Mouse (Mus musculus) lung, embryonic 15.5 days (tissue): ENCODE measurements around the gene Cbwd1. TPM values are rescaled to one million over a fixed set of nuclear protein-coding genes. Genes with fewer than 3 reads are reported as not detected.

Experiments
- ATAC-seq: fragments of 200-750 bp; cut with Nextera tagmentation; 2 replicates; pipeline ENCODE4 v1.8.0; 2017; ENCODE audit warnings: moderate number of reproducible peaks, borderline replicate concordance; ENCODE audit not compliant: low FRiP score, low TSS enrichment; ENCODE audit errors: extremely low read depth
- H3K27ac ChIP-seq: fragments of 300-500 bp; sonication (generic); 2 replicates; pipeline ENCODE4 v1.5.1; 2015; ENCODE audit warnings: moderate library complexity, mild to moderate bottlenecking, inconsistent platforms
- H3K27me3 ChIP-seq: fragments of 300-500 bp; sonication (generic); 2 replicates; pipeline ENCODE4 v1.6.1; 2015; ENCODE audit warnings: inconsistent platforms
- H3K36me3 ChIP-seq: fragments of 300-500 bp; sonication (generic); 2 replicates; pipeline ENCODE4 v1.6.1; 2015; ENCODE audit warnings: inconsistent platforms
- H3K4me1 ChIP-seq: fragments of 300-500 bp; sonication (generic); 2 replicates; pipeline ENCODE4 v1.6.1; 2015; ENCODE audit warnings: inconsistent platforms
- H3K4me2 ChIP-seq: fragments of 300-500 bp; sonication (generic); 2 replicates; pipeline ENCODE4 v1.6.1; 2015; ENCODE audit warnings: inconsistent platforms, mild to moderate bottlenecking, moderate library complexity
- H3K4me3 ChIP-seq: fragments of 300-500 bp; sonication (generic); 2 replicates; pipeline ENCODE4 v1.5.1; 2015; ENCODE audit warnings: mild to moderate bottlenecking, inconsistent platforms
- H3K9ac ChIP-seq: fragments of 300-500 bp; sonication (generic); 2 replicates; pipeline ENCODE4 v1.6.1; 2015; ENCODE audit warnings: inconsistent platforms
- H3K9me3 ChIP-seq: fragments of 300-500 bp; sonication (generic); 2 replicates; pipeline ENCODE4 v1.6.1; 2016; ENCODE audit warnings: inconsistent platforms
- WGBS: fragments of 180-500 bp; shearing (Covaris S2); methylation state at CpG from one replicate; pipeline ENCODE4 v1.1.7; 2015; 5-methylcytosine and 5-hydroxymethylcytosine counted together
- polyA plus RNA-seq: library from polyadenylated mRNA; unstranded; fragments of >200 nt; fragmentation: Nextera tagmentation; extraction: Ambion mirVana; gene quantifications from 2 replicates; pipeline ENCODE4 v1.2.1, GENCODE M21; 2015

Gene Cbwd1
- polyA plus RNA-seq: 18.8 and 18.9 TPM in 2 replicates

DNA sequence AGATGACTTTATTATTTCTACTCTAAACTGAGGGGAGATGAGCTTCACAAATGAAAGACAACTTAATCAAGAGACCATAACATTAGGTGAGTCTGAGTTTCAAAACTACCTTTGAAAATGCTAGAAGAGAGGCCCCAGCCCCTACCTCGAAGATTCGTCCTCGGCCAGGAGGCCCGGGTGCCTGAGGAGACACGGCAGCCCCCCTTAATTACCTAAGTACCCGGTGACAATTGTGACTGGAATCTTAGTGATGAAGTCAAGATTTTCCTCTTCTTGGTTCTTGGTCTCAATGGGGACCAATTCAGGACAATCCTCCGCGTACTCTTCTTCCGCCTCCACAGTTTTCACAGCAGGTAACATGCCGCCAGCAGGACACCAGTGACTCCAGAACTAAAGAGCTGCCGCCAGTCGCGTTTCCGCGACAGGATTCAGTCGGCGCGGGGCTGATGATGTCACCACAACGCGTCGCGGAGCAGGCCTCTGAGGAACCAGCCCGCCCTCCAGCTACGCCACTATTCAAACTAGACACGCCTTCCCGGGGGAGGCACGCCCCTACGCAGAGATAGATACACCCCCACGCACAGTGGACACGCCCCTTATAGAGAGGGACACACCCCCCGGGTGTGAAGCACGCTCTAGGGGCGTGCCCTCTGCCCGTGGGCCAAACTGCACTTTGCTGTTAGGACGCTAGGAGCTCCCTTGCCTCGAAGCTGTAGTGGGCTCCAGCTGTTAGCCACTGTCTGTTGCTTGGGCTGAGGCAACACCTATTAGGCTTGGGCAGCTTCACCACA lies at the start of gene Cbwd1:
Gene Cbwd1, minus strand, starts transcription at position 439 of the 791 bp plus-strand sequence.
- Histone ChIP-seq H3K27me3 (no peaks in the 10 kb centered on the region), H3K9ac (peak within 1 kb of the TSS; percentile 72), H3K36me3 (0 out of 2 replicates have a peak, but pooled peaks cover under 1% of the 10 kb centered on the region), H3K9me3 (no peaks in the 10 kb centered on the region), H3K4me2 (peak within 1 kb of the TSS; percentile 64), H3K4me3 (peak within 1 kb of the TSS; percentile 89), H3K4me1 (peaks cover 17% of the 10 kb centered on the region), H3K27ac (peak within 1 kb of the TSS; percentile 42; the same call in 1 of the 2 replicates)
- under 1% methylated on average over 36 of the region's 36 CpGs for WGBS
- peak; percentile 100 for ATAC-seq

DNA sequence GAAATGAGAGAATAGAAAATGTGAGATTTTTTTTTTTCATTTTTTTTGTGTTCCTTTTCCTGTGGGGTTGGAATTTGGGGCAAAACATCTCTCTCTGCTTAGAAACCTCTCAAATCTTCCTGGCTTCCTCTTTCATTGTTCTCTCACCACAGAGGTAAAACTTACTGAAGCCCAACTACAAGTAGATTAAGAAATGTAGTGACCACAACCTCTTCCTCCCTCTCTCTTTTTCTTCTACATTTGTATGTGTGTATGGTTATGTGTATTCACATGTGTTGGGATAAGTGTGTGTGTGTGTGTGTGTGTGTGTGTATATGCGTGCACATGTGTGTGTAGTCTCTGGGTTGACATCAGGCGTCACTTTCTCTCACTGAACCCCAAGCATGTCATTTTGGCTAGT lies 47.1 kb upstream of the Cbwd1 start:
- ATAC-seq: no peak
- H3K27ac ChIP-seq: no peak overlapping the region
- 82% methylated on average over 2 of the region's 2 CpGs for WGBS

DNA sequence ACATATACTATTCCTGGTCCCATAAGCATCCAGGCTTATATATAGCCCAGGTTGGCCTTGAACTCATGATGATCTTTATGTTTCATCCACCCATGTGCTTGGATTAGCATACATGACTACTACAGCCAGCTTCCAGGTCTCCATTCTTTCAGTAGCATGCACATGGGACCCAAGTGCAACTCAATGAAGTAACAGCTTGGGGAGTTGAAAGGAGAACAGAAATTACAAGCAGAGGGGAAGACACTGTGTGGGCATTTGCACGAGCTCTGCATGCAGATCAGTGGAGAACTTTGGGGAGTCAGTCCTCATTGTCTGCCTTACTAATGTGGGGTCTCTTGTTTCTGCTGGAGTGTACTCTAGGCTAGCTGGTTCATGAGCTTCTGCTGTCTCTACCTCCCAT lies 45.3 kb upstream of the Cbwd1 start:
- Histone ChIP-seq H3K4me3 (no peak overlapping the region), H3K9ac (no peak overlapping the region), H3K27ac (no peak overlapping the region), H3K27me3 (peaks cover 8% of the 10 kb centered on the region; the same call in 1 of the 2 replicates), H3K4me2 (no peak overlapping the region), H3K9me3 (no peaks in the 10 kb centered on the region), H3K36me3 (no peaks in the 10 kb centered on the region), H3K4me1 (peaks cover 11% of the 10 kb centered on the region)
- ATAC-seq: no peak
- WGBS: 55% methylated on average over 1 of the region's 1 CpGs

More for the DNA sequence above, 47.1 kb upstream of the Cbwd1 start:
- H3K4me3 ChIP-seq: no peak overlapping the region
- H3K4me1 ChIP-seq: peaks cover 8% of the 10 kb centered on the region
- H3K4me2 ChIP-seq: no peak overlapping the region
- no peaks in the 10 kb centered on the region for H3K27me3 ChIP-seq
- no peak overlapping the region for H3K9ac ChIP-seq
- H3K9me3 ChIP-seq: no peaks in the 10 kb centered on the region
- no peaks in the 10 kb centered on the region for H3K36me3 ChIP-seq

DNA sequence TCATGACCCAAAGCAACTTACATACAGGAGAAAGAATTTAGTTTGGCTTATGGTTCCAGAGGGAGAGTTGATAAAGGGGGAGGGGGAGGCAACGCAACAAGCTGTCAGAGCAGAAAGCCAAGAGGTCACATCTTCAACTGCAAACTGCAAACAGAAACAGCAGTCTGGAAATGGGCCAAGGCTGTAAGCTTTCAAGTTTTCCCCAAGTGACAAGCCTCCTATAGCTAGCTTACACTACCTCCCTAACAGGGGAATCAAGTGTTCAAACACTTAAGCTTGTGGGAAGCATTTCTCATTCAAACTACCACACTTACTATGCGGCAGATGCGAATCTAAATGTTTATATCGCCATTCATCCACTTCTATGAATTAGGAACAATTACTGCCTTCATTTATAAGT lies 42.4 kb upstream of the Cbwd1 start:
- Histone ChIP-seq H3K4me2 (no peak overlapping the region; the same call in 1 of the 2 replicates), H3K4me3 (no peak overlapping the region), H3K4me1 (peaks cover 20% of the 10 kb centered on the region), H3K9me3 (no peaks in the 10 kb centered on the region), H3K36me3 (no peaks in the 10 kb centered on the region), H3K27me3 (peaks cover 30% of the 10 kb centered on the region), H3K27ac (no peak overlapping the region), H3K9ac (no peak overlapping the region)
- ATAC-seq: no peak
- 16% methylated on average over 4 of the region's 4 CpGs for WGBS

DNA sequence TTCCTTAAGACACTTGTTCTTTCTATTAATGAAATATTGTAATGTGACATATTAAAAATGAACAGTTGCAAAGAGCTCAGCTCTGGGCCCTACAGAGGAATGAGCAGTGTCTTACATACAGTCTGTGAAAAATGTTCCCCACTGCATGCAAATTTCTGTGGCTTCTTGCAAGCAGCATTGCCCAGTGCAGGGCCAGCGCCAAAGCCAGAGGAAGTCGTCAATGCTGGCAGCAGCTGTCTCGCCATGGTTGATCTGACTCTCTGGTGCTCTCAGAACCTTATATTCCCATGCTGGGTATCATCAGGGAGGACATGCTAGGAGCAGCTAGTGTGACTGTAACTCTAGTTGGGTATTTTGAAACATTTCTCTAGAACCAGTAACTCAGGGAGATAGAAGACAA lies 41.4 kb upstream of the Cbwd1 start:
- Histone ChIP-seq H3K27me3 (peaks cover 34% of the 10 kb centered on the region), H3K4me1 (peaks cover 20% of the 10 kb centered on the region), H3K9ac (no peak overlapping the region), H3K36me3 (no peaks in the 10 kb centered on the region), H3K4me2 (no peak overlapping the region), H3K27ac (no peak overlapping the region), H3K9me3 (no peaks in the 10 kb centered on the region), H3K4me3 (no peak overlapping the region)
- whole genome bisulfite sequencing: 85% methylated on average over 3 of the region's 3 CpGs
- ATAC-seq: no peak

DNA sequence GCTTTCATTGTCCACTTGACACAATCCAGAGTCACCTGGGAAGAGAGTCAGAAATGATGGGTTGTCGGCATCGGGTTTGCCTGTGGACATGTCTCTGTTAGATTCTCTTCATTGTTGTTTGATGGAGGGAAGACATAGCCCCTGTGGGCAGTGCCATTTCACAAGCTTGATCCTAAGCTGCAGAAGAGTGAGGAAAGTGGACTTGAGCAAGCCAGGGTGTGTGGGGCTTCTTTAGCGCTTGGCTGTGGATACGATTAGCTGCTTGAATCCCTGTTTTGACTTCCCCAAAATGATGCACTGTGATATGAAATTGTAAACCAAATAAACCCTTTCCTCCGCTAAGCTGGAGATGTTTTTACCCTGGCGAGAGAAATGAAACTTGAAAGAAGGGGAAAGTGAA lies 40.6 kb upstream of the Cbwd1 start:
- WGBS: 78% methylated on average over 6 of the region's 6 CpGs
- Histone ChIP-seq H3K4me3 (no peak overlapping the region), H3K27me3 (peaks cover 34% of the 10 kb centered on the region), H3K4me1 (peaks cover 20% of the 10 kb centered on the region), H3K27ac (no peak overlapping the region), H3K9me3 (no peaks in the 10 kb centered on the region), H3K9ac (no peak overlapping the region), H3K4me2 (no peak overlapping the region), H3K36me3 (no peaks in the 10 kb centered on the region)
- no peak for ATAC-seq

DNA sequence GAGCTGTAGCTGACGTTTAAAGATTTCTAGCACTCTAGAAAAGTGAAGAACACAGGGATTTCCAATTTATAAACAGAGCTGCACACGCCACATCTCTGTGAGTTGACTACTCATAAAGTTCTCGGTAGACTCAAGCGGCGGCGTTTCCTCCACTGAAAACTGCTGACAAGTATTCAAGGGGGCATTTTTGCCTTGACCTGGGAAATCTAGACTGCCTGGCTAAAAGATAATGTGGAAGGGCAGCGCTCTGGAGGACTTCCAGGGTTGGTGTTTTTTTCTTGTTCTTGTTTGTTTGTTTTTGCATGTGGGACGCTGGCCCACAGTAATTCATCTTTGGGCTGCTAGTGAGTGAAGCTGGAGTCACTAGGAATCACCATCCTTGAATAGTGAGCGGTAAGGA lies 38.7 kb upstream of the Cbwd1 start:
- H3K9ac ChIP-seq: no peak overlapping the region
- peak overlapping the region; percentile 68 for H3K4me3 ChIP-seq
- peaks cover 20% of the 10 kb centered on the region for H3K4me1 ChIP-seq
- no peak for ATAC-seq
- H3K27ac ChIP-seq: no peak overlapping the region
- H3K36me3 ChIP-seq: no peaks in the 10 kb centered on the region
- peaks cover 34% of the 10 kb centered on the region for H3K27me3 ChIP-seq
- H3K4me2 ChIP-seq: peak overlapping the region; percentile 98
- 12% methylated on average over 9 of the region's 9 CpGs for WGBS
- no peaks in the 10 kb centered on the region for H3K9me3 ChIP-seq

DNA sequence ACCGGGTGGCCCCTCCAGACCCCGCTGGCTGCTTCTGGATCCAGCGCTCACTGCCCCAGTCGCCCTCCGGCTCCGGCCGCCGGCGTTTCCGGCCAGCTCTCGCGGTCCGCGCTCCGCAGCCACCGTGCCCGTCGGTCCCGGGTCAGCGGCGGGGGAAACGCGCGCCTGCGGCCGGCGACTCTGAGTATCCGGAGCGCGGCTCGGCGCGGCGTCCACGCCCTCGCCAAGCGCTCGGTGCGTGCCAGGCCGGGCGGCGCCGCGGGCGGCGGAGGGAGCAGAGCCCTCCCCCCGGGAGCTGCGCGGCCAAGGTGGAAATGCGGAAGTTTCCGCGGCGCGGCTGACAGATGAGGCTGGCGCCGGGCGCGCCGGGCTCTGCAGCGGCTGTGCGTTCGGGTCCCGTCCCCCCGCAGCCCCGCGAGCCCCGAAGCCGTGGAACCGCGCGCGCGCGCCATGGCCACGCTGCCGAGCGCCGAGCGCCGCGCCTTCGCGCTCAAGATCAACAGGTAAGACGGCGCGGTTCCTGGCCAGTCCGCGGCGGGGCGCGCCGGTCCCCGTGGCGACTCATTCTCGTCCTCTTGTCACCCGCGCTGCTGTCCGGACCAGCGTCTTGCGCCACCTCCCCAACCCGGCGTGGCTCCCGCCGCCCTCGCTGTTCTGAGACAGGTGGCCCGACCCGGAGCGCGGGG lies 37.9 kb upstream of the Cbwd1 start, which contains the start of gene Dock8:
Gene Dock8, plus strand, starts transcription at position 334 of the 686 bp plus-strand sequence.
- no peaks in the 10 kb centered on the region for H3K36me3 ChIP-seq
- peak within 1 kb of the TSS; percentile 98 for H3K4me2 ChIP-seq
- H3K4me1 ChIP-seq: peaks cover 26% of the 10 kb centered on the region
- peak within 1 kb of the TSS; percentile 24 for H3K27ac ChIP-seq
- H3K27me3 ChIP-seq: peaks cover 34% of the 10 kb centered on the region
- H3K9me3 ChIP-seq: no peaks in the 10 kb centered on the region
- under 1% methylated on average over 93 of the region's 109 CpGs for WGBS
- H3K9ac ChIP-seq: peak within 1 kb of the TSS; percentile 36
- peak; percentile 78 for ATAC-seq
- peak within 1 kb of the TSS; percentile 68 for H3K4me3 ChIP-seq

DNA sequence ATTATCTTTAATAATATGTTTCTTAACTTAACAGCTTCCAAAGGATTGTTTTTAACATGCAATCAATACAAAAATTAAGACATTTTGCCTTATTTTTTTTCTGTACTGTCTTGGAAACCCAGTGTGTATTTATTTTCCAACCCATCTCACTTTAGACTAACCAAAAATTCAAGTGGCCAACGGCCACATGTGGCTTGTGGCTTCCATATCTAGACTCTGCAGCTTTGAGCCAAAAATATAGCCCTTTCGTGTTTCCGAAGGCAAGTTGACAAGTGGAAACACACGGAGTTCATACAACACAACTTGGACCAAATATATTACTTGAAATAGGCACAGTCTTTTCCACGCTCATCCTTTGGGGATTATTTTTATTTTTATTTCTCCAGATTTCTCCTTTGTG lies 37.2 kb upstream of the Cbwd1 start:
- WGBS: 66% methylated on average over 5 of the region's 5 CpGs
- Histone ChIP-seq H3K4me1 (peaks cover 18% of the 10 kb centered on the region), H3K4me2 (no peak overlapping the region), H3K9ac (no peak overlapping the region), H3K27ac (no peak overlapping the region), H3K4me3 (no peak overlapping the region), H3K9me3 (no peaks in the 10 kb centered on the region), H3K36me3 (no peaks in the 10 kb centered on the region), H3K27me3 (peaks cover 34% of the 10 kb centered on the region)
- no peak for ATAC-seq

DNA sequence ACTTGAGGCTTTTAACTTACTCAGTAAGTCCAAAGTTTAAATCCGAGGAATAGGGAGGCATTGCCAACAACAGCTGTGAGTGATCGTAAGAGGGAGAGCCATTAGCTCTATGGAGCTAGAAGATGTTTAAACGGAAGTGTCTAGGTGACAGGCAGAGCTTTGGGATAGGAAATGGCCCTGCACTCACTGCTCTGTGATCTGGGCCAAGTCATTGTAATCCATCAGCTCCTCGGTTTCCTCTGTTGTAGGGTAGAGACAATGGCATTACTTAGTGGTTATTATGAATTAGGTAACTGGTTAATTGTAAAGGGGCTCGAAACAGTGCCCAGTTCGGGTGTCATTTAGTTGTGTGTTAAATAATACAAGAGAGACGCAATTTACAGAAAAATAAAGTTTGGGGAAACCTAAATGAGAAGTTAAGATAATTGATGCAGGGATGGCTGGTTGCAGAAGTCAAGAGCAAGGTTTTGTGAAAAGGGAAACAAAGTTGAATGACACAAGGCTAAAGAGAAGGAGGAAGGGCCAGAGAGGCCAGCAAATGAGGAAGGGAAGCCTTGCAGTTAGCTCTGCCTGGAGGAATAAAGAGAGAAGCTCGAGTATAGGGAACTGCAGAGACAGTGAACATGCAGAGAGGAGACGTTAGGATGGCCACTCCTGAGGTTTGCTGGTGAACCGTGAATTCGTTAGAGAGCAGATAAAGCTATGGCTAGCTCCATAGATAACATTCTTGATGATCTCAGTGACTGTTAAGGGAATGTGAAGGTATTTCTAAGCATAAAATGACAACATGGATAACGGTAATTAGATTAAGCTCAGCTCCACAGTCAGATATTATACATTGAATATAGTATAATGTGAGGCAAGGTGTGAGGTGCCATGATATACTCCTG lies 35.6 kb upstream of the Cbwd1 start:
- Histone ChIP-seq H3K4me2 (no peak overlapping the region), H3K9ac (no peak overlapping the region), H3K4me1 (peaks cover 16% of the 10 kb centered on the region), H3K27ac (no peak overlapping the region), H3K9me3 (no peaks in the 10 kb centered on the region), H3K4me3 (no peak overlapping the region), H3K36me3 (no peaks in the 10 kb centered on the region), H3K27me3 (peaks cover 30% of the 10 kb centered on the region)
- 59% methylated on average over 12 of the region's 12 CpGs for WGBS
- ATAC-seq: no peak

DNA sequence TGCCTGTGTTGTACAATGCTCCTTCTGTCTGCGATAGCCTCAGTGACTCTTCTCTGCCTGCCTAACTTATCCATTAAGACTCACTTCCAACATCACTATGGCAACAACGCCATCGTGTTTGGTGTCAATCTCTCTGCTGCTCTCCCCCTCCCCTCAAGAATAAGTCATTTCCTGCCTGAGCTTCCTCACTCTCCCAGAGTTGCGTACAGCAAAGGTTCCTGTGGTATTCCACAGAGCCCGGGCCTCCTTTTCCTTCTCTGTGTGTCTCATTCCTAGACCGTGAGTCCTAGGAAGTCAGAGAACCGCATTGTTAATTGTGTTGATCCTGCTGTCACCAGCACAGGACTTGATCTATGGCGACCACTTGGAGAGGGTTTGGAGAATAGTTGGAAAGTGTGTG lies 33.5 kb upstream of the Cbwd1 start:
- no peaks in the 10 kb centered on the region for H3K9me3 ChIP-seq
- no peak for ATAC-seq
- WGBS: 13% methylated on average over 8 of the region's 8 CpGs
- H3K27me3 ChIP-seq: peaks cover 9% of the 10 kb centered on the region; the same call in 1 of the 2 replicates
- peaks cover 10% of the 10 kb centered on the region for H3K4me1 ChIP-seq
- no peak overlapping the region for H3K27ac ChIP-seq
- no peak overlapping the region; the same call in 1 of the 2 replicates for H3K4me2 ChIP-seq
- H3K9ac ChIP-seq: no peak overlapping the region
- no peak overlapping the region for H3K4me3 ChIP-seq
- H3K36me3 ChIP-seq: no peaks in the 10 kb centered on the region
